Mouse (Mus musculus): Measurements from ENCODE around the gene 4933424G06Rik.

DNA sequence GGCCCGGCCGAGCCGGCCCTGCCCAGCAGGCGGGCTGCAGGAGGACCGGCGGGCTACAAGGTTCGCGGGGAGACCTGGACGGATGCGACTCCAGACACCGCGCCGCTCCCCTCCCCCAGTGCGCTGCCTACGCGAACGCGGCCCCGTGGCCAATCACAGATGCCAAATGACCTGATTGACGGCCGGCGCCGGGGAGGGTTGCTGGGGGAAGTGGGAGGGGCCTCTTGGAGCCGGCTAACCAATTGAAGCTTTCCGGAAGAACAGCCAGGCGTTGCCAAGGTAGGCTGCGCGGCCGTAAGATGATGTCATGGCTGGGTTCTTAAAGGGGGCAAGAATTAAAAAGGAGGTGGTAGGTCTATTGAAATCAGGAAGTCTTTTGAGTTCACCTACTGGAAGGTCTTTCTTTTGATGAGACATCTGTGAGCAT lies at the start of gene 4933424G06Rik:
- no peak for TF ChIP-seq CTCF (conservative IDR thresholded peaks at IDR 0.05; ENCODE audit: insufficient read depth, insufficient read length, low read depth, low read length)
- TF ChIP-seq POLR2A (IDR thresholded peaks at IDR 0.05; ENCODE audit: low read depth, low read length) = peak; percentile 57
